Mouse (Mus musculus) urinary bladder, postnatal 36 days (tissue): ENCODE measurements around the gene Igfn1.
A peak's percentile ranks its signal among the peaks of the same experiment; 100 is the strongest.

Source experiments
- DNase-seq, 2 experiments: peaks; one replicate each; pipeline ENCODE4 v3.0.0; 2022; ENCODE audit warnings: low spot score in 2 of 2, mixed read lengths in 1 of 2

Gene Igfn1

DNA sequence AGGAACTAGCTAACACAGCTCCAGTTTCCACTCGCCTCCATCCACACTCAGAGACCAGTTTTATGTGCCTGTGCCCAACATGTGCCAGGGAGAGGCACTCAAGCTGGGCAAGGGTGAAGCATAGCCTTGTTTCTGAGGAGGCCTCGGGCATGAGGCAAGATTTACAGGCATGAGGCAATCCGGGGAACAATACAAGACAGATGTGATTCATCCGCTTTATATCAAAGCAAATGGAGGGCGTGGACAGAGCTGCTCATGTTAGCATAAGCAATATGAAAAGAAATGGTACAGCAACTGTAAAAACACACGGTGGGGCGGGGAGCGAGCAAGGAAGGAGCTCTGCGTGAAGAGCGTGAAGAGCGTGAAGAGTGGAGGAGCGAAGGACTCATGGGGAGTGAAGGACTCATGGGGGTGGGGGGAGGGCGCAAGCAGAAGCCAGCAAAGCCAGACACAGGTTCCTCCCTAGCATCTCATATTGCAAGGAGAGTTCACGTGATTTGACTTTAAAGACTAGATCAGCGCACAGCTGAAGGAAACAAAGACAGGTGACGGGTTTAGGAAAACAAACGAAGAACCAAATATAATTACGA lies 72.3 kb downstream of the Igfn1 start:
- no peak for DNase-seq

DNA sequence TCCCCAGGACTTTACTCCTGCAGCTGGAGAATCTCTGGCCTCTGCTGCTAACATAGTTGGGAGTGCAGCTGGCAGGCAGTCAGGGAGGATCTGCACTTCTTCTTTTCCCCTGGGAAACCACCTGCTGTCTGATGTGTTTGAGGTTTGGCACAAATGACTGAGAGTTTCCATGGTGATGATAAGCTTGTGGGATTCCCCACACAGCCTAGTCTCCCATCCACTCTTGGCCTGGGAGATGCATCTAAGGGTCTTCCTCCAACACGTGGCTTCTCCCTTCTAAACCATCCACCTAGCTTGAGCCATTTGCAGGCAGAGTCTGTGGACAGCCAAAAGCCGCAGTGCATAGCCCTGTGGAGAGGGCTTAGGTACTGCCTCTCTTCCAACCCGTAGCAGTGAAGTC lies 76.3 kb downstream of the Igfn1 start:
- no peak for DNase-seq

DNA sequence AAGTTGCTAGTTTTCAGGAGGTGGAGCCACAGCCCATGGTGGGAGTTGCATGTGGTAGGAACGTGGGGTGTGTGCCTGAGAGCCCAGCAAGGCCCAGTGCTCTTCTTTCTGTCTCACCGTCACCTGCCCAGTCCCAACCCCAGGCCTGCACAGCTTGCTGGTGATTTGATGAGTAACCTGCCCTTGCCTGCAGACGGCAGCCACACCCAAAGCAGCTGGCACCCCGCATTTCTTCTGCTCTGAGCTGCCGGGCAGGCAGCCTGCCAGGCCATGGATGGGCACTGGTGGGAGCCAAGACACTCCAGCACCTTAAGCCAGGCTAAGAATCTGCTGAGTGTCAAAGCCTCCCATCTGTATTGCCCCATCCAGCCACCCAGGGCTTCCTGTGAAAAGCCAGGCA lies 80.3 kb downstream of the Igfn1 start:
- DNase-seq = peak in 1 of 2 experiments; percentile 24

DNA sequence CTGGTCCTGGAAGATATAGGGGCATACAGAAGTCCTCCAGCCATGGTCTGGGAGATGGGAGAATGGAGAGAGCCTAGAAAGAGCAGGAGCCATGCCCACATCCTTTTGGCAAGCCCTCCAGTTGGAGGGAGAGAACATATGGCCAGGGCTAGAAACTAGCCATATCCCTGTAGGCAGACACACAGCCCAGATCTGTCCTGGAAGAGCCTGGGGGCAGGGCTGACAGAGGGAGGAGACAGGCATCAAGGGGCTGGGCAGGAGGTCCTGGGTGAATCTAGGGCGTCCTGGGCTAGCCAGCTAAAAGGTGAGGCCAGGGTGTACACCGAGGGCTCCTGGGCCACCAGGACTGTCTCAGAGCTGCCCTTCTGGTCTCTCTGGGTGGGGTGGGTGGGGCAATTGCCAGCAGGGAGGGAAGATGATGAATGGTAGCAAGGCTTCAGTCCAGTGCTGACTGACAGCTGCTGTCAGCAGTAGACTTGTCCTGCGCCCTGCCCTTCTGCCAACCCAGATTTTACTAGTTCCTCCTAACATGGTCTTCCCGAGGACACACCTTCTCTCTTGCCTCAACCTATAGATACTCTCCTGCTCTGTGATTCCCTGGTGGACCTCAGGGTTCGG lies 81.7 kb downstream of the Igfn1 start:
- no peak for DNase-seq

DNA sequence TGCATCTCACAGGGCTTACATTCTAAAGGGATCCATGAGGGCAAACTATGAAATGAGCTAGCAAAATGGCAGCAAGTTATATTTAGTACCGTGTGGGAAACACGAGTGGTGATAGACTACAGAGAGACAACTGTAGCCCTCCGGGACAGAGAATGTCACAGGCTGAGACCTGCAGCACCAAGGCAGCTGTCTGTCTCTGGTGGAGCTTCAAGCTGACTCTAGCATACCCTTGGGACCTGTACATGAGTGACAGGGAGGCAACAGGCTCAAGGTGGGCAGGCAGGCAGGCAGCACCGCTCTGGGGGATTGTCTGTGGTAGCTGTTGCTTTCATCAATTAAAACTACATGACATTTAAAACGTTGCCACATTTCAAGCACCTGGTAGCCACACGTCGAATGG lies 82.9 kb downstream of the Igfn1 start:
- no peak for DNase-seq

GRCm38 (mm10) chr1:135918644-135919407 lies 87.3 kb downstream of the Igfn1 start, which contains the start of gene Pkp1:
Gene Pkp1 (minus strand): TSS chr1:135919207.
- DNase-seq = peak; percentile 33 to 59

GRCm38 (mm10) chr1:135917206-135917605 lies 88.9 kb downstream of the Igfn1 start:
- no peak for DNase-seq

GRCm38 (mm10) chr1:135916486-135917058 lies 89.6 kb downstream of the Igfn1 start:
- DNase-seq = no peak

- no peak for DNase-seq
These were observed 92.5 kb downstream of the Igfn1 start for GRCm38 (mm10) chr1:135913657-135914056.

GRCm38 (mm10) chr1:135909381-135909780 lies 96.8 kb downstream of the Igfn1 start:
- no peak for DNase-seq

DNA sequence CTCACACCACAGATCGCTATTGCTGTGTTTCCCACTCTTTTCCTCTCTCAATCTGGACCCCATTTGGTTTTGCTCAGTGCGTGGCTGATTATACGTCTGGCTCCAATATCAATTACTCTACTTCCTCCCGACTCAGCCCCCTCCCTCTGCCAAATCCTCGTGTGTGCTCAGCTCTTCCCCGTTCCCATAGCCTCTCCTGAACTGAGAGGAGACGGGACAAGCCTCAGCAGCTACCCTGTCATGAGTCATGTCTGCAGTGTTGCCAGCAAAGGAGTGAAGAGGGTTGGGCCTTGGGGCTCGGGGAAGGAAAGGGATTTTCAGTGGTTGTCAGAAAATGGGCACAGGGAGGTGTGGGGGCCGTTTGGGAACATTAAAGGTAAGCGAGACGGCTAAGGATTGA lies 99.4 kb downstream of the Igfn1 start:
- peak; percentile 64 for DNase-seq
